Mouse (Mus musculus) monocyte, adult 2 months (primary cell): ENCODE data around the gene Kansl2.
A peak's percentile ranks its signal among the peaks of the same experiment; 100 is the strongest.

Source experiments
- DNase-seq, 2 experiments: peaks; one replicate each; pipeline ENCODE4 v3.0.0; 2022; ENCODE audit warnings: low spot score in 2 of 2, low read depth in 1 of 2

The Kansl2 gene

DNA sequence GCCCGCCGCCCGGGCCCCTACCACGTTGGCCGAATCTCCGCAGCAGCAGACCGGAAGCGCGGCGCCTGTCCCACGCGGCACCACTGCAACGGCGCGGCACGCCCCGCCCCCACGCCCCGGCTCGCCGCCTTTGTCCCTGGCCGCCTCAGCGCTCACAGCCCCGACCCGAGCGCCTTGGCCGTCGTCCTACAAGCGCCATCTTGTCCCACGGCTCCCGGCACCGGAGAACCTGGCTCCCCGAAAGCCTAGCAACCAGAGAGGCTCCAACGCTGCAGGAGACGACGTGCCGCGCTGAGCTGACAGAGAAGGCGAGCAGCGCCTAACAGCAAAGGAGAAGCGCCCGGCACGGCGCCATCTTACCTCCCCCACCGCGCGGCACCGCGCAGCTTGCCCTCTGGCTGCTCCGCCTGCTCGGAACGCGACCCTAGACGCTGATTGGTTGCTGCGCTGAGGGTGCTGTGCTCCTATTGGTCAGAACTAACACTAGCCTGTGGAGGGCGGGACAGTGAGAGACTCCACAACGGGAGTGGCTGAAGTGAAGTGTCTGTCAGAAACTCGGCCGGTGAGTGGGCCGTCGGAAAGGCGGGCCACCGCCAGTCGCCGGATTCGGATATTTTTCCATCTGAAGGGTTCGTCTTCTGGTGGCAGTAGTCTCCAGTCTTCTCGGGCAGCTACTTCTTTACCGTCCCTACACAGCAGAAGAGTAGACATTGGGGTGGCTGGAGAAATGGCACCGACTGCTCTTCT lies at the start of gene Kansl2:
Kansl2 (minus strand) TSS at position 384 of the 747 bp plus-strand sequence.
- DNase-seq: peak; percentile 94 to 96

DNA sequence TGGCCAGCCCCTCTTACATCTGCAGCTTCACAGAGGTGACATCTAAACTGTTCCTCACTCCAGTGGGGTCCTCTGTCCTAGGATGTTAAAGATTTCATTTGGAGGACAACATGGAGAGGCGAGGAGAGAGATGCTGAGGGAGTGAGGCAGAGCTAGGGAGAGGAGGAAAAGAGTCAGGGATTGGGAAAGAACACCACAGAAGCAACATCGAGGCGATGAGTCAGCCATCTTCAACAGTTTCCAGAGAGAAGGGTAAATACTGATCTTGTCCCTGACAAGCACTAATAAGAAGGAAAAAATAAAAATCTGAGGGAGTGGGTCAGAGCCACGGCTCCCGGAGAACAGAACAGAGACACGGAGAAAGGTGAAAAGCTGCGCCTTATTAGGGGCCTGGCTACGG lies 48.9 kb upstream of the Kansl2 start:
- DNase-seq: no peak

DNA sequence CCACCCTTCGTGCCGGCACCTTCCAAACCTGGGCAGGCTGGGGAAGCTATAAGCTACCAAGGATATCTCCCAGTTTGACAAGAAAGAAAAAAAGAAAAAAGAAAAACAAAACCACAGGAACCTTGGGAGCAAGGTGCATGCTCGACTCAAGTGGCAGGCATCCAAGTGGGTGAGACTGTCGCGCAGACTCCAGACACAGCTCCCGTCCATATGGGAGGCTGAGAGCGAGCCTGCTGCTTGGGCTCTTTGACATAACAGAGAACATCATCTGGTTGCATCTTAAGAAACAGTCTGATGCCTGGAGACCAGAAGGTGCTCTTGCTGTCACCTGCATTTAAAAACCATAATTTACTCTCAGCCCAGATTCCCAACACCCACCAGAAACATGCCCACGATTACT lies 48.3 kb upstream of the Kansl2 start:
- no peak for DNase-seq

DNA sequence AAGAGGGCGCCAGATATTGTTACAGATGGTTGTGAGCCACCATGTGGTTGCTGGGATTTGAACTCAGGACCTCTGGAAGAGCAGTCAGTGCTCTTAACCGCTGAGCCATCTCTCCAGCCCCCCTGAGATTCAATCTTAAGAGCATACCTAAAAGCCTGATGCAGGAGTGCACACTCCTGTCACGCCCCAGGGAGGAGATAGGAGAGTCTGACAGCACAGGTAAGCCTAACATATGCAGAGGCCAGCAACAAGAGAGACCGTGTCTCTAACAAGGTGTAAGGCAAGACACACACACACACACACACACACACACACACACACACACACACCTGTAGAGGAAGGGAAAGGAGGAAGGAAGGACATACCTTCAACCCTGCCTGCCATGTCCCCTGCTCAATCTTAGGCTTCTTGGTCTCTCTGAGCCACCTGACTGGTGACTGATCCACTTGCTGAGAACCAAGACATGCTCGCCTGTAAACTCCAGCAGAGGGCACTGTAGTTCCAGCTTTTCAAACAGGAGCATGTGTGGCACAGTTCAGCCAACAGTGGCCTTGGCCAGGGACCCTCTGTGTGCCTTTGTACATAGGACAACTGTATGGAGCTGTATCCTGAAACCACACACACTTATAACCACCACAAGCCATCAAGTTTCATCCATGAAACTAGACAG lies 45.9 kb upstream of the Kansl2 start:
- DNase-seq: peak in 1 of 2 experiments; percentile 30

DNA sequence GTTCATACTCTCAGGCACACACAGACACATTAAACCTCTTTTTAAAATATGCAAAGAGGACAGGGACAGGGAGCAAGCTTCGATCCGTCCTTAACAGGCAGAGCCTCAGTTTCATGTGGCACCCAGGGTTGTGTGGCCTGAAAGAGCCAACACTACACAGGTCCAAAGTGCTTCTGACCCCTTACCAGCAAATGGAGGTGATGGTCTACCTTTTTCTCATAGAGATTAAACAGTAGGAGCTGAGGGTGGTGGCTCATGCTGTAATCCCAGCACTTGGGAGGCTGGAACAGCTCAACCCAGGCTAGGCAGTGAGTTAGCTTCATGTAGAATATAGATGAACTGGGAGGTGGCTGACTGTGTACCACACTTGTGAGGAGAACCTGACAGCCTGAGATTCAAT lies 45.2 kb upstream of the Kansl2 start:
- DNase-seq: no peak

DNA sequence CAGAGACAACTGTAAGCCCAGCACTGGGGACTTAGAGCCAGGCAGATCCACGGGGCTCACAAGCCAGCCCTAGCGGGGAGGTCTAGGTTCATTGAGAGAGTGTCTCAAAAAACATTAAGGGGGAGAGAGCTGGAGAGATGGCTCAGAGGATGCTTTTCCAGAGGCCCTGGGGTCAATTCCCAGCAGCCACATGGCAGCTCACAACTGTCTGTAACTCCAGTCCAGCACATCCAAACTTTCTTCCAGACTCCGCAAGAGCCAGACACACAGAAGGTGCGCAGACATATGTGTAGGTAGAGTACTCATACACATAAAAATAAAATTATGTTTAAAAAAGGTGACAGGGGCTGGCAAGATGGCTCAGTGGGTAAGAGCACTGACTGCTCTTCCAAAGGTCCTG lies 39.2 kb upstream of the Kansl2 start:
- no peak for DNase-seq

DNA sequence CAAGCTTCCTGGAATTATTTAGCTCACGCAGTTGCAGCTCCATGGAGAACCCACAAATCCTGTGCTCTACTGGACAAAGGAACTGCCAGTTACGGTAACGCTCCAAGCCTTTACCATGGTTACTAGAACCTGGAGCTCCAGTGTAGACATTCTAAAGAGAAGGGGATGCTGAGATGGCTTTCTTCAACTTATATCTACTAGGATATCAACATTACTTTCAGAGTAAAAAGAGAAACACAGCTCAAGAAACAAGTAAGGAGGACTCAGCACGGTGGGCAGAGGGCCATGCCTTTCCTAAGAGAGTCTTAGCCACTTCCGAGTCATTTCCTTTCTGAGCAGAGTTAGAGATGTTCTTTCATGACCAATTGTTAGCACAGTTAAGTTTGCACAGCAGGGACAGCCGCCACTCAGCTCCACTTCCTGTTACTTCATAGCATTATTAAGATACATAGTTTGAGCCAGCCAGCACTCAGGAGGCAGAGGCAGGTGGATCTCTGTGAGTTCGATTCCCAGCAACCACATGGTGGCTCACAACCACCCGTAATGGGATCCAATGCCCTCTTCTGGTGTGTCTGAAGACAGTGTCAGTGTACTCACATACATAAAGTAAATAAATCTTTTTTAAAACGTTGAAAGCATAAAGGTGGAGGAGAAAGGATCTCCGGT lies 36.9 kb upstream of the Kansl2 start, which contains the start of the genes Ccnt1 and 4930415O20Rik:
Ccnt1 (minus strand) TSS at position 51 of the 666 bp plus-strand sequence.
4930415O20Rik (plus strand) TSS at position 132 of the 666 bp plus-strand sequence.
- no peak for DNase-seq

DNA sequence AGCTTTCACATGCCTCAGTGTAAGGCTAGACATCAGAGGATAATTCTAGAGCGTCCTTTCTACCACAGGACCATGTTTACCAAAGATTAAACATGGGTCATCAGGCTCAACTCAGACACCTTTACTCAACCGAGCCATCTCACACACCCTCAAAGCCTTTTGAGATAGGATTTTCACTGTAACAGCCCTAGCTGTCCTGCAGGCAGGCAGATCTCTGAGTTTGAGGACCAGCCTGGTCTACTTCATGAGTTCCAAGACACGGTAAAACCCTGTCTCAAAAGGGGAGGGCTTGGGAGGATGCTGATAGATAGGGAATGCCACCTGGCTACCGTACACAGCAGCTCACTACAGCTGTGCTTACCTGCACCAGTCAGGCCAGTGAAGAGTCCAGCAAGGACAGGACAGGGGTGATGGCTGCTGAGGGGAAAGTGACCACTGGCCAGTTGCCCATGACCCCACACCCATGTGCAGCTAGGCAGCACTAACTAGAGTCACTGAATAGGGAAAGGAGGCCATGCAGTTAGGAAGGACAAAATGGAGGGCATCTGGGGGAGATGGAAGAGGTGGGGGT lies 35.8 kb upstream of the Kansl2 start:
- DNase-seq: no peak

DNA sequence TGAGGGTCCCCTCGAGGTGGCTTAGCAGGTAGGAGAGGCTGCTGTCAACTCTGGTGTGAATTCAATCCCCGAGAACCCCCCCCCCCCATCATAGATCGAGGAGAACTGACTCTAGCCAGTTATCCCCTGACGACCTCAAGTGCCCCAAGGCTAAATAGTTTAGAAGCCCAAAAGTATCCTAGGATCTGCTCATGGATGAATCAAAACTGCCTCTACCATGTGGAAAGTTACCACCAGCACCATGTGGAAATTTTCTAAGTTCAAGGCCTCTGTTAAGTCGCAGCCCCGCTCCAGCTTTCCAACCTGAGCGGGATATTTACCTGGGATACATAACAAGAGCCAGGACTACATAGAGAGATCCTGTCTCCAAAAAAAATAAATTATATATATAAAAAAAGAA lies 35.2 kb upstream of the Kansl2 start:
- no peak for DNase-seq

DNA sequence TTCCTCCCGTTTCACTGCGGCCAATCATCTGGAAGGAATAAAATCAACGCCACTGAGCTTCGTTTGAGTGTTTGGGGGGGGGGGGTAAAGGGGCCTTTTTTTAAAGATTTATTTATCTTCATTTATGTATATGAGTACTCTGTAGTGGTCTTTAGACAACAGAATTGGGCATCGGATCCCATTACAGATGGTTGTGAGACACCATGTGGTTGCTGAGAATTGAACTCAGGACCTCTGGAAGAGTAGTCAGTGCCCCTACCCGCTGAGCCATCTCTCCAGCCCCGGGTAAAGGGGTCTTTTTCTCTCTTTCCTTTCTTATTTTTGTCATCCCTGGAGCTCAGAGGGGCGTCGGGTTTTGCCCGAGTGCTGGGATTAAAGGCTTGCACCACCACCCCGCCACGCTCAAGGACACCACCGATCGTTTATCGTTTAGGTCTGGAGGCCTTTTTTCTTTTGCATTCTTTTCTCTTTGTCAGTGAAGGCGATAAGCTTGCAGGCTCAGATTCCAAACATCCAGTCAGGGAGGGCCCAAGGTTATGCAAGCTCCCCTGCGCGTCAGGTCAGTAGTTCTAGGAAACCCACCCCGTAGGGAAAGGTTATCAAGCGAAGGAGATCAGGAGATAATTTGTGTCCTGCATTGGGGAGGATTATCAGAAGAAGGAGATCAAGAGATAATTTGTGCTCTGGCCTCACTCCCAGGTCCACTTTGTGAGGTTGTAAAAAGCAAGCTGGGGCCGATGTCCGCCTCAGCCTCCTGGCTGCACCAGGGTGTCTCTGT lies 34.4 kb upstream of the Kansl2 start:
- DNase-seq: no peak

DNA sequence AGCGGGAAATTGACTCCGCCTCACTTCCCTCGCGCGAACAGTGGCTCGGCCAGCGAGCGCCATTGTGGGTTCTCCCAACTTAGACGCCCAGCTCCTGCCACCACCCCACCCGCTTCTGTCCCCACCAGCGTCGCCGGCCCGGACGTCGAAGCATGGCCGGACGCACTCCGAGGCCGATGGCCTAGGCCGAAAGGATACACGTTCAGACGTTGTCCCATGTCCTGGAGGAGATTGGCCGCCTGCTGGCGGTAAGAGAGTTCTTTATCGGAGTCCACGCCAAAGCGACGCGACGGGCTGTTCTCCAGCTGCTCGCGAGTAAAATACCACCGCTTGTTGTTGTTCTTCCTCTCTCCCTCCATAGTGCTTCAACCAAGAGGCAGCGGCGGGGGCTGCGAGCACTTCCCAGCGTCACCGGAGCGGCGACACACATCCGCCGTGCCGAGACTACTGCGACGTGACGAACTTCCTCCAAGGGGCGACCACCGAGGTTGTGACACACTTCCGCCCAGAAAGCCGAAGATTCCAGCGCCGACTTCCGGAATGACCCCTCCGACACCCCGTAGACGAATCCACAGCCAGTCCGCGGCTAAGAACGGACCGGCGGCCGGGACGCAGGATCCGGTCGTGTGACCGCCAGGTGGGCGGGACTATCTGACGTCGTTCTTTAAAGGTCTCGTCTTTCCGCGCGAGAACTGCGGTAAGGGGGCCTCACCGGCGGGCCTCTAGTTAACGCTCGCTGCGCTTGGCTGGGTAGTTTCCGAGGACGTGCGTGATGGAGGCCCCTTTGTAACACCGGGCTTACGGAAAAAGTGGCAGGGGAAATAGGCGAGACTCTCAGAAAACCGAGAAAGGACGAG lies 33.4 kb upstream of the Kansl2 start:
- peak; percentile 100 for DNase-seq

DNA sequence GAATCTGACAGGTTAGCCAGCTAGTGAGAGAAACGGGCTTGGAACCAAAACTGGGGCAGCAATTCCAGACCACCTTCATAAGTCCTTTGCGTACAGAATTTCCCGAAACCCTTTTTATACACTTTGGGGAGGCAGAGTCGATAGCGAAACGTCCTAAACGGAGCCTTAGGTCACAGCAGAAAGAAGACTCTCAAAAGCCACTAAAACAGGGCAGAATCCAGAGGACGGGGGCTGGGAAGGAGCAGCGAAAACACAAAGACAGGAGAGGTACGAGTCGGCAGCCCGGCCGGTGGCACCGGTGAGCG lies 32.9 kb upstream of the Kansl2 start:
- no peak for DNase-seq

DNA sequence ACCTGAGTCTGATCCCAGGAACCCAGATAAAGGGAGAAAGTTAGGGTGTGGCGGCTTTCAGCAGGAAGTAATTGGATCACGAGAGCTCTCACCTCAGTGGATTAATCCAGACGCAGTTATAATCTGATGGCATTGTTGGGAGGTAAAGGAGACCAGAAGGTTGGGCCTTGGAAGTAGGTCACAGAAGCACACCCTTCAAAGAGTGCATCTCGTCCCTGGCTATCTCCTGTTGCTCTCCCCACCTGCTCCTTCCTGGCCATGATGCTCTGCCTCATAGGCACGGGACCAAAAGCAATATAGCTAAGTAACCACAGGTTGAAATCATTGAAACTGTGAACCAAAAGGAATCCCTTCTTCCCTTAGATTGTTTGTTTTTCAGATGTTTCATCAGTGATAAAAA lies 23.1 kb upstream of the Kansl2 start:
- no peak for DNase-seq

DNA sequence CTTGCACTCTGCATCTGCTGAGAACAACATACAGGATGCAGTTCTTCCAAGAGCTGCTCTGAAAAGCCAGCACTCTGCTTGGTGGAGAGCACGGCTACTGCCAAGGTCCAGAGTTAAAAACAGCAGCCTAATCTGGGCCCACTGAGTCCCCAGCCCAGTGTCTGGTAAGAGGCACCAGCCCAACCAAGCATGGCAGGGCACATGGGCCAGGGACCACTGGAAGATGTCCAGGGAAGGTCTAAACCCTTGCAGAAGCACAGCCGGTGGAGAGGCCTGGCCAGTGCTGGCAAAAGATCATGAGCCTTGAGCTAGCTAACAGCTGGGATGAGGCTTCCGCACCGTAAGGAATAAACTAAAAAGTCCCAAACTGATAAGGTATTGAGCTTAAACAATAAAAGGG lies 21.8 kb upstream of the Kansl2 start:
- DNase-seq: no peak

DNA sequence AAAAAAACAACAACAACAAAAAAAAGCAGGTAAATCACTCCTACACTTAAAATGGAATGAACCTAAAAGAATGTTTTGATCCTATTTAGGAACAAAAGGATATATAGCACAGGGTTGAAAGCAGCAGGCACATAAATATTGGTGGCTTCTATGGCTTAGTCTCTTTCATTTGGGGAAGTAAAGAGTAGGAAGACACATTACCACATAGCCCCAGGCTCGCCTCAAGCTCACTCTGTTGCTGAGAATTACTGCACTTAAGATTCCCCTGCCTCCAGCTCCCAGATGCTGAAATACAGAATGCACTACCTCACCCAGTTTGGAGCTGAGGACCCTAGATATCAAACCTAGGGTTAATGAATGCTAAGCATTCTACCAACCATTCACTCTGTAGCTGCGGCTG lies 18.7 kb upstream of the Kansl2 start:
- no peak for DNase-seq

DNA sequence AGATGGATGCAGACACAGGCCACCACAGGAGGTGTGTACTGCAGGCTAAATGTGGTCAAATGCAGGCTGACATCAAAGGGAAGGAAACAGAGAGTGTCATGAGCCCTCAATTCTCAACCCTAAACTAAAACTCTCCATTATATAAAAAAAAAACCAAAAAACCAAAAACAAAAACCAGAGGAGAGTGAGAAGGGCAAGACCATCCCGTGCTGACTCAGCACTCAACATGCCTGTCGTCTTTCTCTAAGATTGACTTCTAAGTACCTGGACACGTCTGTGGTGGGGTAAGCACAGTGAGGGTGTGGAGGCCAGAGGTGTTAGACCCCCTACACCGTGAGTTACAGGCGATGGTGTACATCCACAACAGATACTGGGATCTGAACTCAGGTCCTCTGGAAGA lies 12.8 kb upstream of the Kansl2 start:
- no peak for DNase-seq

DNA sequence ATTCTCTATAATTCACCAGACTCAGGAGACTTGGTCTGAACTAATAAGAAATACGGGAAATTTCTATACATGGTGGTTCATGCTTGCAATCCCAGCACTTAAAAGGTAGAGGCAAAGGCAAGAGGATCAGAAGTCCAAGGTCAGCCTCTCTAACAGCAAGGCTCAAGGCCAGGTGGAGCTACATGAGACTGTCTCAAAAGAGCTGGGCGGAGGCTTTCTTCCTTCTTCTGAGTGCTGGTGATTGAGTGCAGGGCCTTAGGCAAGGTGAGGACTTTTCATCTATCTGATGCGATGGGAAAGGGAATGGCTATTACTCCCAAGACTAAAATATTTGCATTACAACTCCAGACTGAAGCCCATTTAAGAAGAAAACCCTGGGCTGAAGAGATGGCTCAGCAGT lies 11.1 kb upstream of the Kansl2 start:
- DNase-seq: no peak

DNA sequence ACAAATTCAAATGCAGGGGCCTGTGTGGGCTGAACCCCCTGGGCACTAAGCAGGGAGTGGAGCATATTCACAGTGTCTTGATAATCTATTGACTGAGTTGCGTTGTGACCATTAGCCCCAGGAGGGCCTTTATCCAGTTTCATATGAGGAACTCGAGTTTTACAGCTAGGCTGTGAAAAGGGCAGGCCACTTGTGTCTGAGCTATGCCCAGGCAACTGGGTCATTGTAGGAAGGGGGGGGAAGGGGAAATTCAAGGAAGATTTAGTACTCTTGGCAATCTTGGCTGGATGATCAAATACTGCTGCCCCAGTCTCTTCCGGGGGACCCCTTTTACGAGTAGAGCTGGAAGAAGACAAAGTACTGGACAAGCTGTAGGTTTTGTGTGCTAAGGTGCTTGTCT lies 9.3 kb upstream of the Kansl2 start:
- DNase-seq: no peak

DNA sequence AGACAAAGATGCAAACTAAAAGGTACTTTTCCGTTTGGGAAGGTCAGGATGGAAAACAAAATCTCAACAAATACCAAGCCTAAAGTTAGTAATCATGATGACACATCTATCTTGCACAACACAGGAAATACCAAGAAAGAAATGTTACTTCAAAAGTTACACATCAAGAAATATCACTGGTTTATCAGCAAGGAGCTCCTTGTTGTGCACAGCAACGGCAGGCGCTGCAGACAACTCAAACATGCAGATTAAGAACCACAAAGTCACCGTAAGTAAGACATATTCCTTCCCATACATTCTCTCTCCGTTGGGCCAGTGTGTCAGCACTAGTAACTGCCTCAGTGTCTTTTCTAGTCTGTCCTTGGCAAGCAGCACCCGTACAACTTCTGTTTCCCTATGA lies 7.0 kb upstream of the Kansl2 start:
- DNase-seq: no peak

DNA sequence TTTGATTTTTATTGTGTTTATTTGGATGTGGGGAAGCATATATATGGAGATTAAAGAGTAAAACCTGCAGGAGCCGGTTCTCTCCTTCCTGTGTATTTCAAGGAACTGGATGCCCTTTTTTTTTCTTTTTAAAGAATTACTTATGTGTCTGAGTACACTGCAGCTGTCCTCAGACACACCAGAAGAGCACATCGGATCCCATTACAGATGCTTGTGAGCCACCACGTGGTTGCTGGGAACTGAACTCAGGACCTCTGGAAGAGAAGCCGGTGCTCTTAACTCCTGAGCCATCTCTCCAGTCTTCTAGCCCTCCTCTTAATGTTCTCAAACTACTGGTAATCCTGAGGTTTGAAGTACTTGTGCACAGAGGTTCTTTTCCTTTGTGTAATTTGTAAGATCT lies 3.9 kb upstream of the Kansl2 start:
- no peak for DNase-seq
